Mouse (Mus musculus) E14TG2a.4 (cell line): ENCODE data around the gene Gmeb1.

Source experiments
- CTCF ChIP-seq: conservative IDR thresholded peaks from 2 replicates; pipeline ENCODE4 v1.5.1; 2014; ENCODE audit warnings: low read length
- NANOG ChIP-seq: IDR thresholded peaks from 2 replicates; pipeline ENCODE4 v1.6.1; 2014; ENCODE audit warnings: borderline replicate concordance, low read length, mixed read lengths

DNA sequence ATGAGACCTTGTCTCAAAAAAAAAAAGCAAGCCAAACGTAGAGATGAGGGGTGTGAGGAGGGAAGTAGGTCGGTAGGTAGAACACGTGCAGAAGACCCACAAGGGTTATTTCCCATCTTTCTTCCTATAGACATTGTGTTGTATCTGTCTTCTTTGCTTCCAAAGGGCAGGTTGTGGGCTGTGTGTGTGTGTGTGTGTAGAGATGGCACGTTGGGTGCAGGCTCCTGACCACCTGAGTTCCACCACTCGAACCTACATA lies 885 bp upstream of the Gmeb1 start:
- TF ChIP-seq CTCF (no peak), NANOG (no peak)
